Mouse (Mus musculus) midbrain, embryonic 12.5 days (tissue): Measurements from ENCODE around the gene Mrpl38. TPM values are rescaled to one million over a fixed set of nuclear protein-coding genes. Genes with fewer than 3 reads are reported as not detected.
"Not testable (repeated sequence)": the region's sequence is repeated elsewhere in the genome, so short reads cannot be mapped to it uniquely, and the experiment has no call there.

Experiments used
- ATAC-seq: fragments of 200-750 bp; cut with Nextera tagmentation; 2 replicates; pipeline ENCODE4 v1.8.0; 2017; ENCODE audit warnings: low read depth, moderate TSS enrichment, moderate library complexity; ENCODE audit not compliant: low FRiP score
- H3K27ac ChIP-seq: fragments of 300-500 bp; sonication (generic); replicated peaks from 2 replicates; pipeline ENCODE4 v1.5.1; 2016; ENCODE audit warnings: mild to moderate bottlenecking
- H3K27me3 ChIP-seq: fragments of 300-500 bp; sonication (generic); 2 replicates; pipeline ENCODE4 v1.6.1; 2016; ENCODE audit warnings: mild to moderate bottlenecking
- H3K36me3 ChIP-seq: fragments of 300-500 bp; sonication (generic); 2 replicates; pipeline ENCODE4 v1.6.1; 2016
- H3K4me1 ChIP-seq: fragments of 300-500 bp; sonication (generic); 2 replicates; pipeline ENCODE4 v1.6.1; 2016
- H3K4me2 ChIP-seq: fragments of 300-500 bp; sonication (generic); replicated peaks from 2 replicates; pipeline ENCODE4 v1.6.1; 2016; ENCODE audit warnings: mild to moderate bottlenecking, moderate library complexity
- H3K4me3 ChIP-seq: fragments of 300-500 bp; sonication (generic); 2 replicates; pipeline ENCODE4 v1.5.1; 2016; ENCODE audit warnings: mild to moderate bottlenecking
- H3K9ac ChIP-seq: fragments of 300-500 bp; sonication (generic); replicated peaks from 2 replicates; pipeline ENCODE4 v1.6.1; 2016; ENCODE audit warnings: mild to moderate bottlenecking, moderate library complexity
- H3K9me3 ChIP-seq: fragments of 300-500 bp; sonication (generic); 2 replicates; pipeline ENCODE4 v1.6.1; 2016; ENCODE audit warnings: mild to moderate bottlenecking
- WGBS: fragments of 180-500 bp; shearing (Covaris S2); methylation state at CpG from one replicate; pipeline ENCODE4 v1.1.7; 2016; 5-methylcytosine and 5-hydroxymethylcytosine counted together
- polyA plus RNA-seq: library from polyadenylated mRNA; unstranded; fragments of >200 nt; fragmentation: Nextera tagmentation; extraction: Ambion mirVana; gene quantifications from 2 replicates; pipeline ENCODE4 v1.2.1, GENCODE M21; 2016

Gene Mrpl38
- polyA plus RNA-seq, 1 experiment from 2014 or later: 82.3 TPM

DNA sequence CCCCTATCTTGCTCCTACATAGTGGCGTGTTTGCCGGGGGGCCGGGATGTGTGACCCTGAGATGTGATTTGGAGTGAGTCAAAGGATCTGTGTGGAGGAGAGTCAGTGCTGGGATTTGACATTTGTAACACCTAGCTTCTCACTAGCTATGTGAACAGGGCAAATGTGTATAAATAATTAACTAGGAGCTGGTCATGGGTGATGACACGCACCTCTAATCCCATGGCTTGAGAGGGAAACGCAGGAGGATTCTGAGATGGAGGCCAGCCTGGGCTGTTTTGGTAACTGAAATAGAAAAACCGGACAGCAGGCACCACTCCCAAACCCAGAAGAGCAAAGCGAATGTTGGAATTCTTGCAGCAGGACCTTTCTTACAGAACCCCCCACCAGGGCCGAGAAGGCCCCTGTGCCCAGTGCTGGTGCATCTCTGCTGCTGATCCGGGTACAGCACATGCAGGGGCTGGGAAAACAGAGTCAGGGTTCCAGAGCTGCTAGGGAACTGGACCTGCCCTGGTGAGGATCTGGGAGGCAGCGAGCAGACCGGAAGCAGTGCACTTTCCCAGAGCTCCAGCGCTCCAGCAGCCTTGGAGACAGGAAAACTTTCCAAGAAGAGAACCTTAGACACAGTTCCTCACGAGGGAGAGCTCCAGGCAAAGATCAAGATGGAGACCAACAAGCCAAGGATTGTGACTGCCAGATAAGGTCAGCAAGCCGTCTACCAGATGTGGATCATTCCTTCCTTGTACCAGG lies 39.8 kb downstream of the Mrpl38 start:
- H3K4me1 ChIP-seq: peaks cover 15% of the 10 kb centered on the region
- no peak overlapping the region for H3K4me3 ChIP-seq
- no peak for ATAC-seq
- H3K4me2 ChIP-seq: no peak overlapping the region
- peaks cover 1% of the 10 kb centered on the region; the same call in 1 of the 2 replicates for H3K27me3 ChIP-seq
- peaks cover 5% of the 10 kb centered on the region; the same call in 1 of the 2 replicates for H3K9me3 ChIP-seq
- H3K27ac ChIP-seq: no peak overlapping the region
- H3K36me3 ChIP-seq: no peaks in the 10 kb centered on the region
- H3K9ac ChIP-seq: no peak overlapping the region
- WGBS: 82% methylated on average over 14 of the region's 14 CpGs

- no peak for ATAC-seq
- H3K4me3 ChIP-seq: no peak overlapping the region
- no peak overlapping the region for H3K4me2 ChIP-seq
- H3K36me3 ChIP-seq: no peaks in the 10 kb centered on the region
- no peak overlapping the region for H3K9ac ChIP-seq
- H3K27me3 ChIP-seq: no peaks in the 10 kb centered on the region
- H3K27ac ChIP-seq: no peak overlapping the region
- H3K4me1 ChIP-seq: 0 out of 2 replicates have a peak, but pooled peaks cover 1% of the 10 kb centered on the region
- WGBS: 89% methylated on average over 5 of the region's 5 CpGs
- peaks cover 5% of the 10 kb centered on the region; the same call in 1 of the 2 replicates for H3K9me3 ChIP-seq
Measured at GRCm38 (mm10) chr11:116096213-116097108, 42.2 kb downstream of the Mrpl38 start.

DNA sequence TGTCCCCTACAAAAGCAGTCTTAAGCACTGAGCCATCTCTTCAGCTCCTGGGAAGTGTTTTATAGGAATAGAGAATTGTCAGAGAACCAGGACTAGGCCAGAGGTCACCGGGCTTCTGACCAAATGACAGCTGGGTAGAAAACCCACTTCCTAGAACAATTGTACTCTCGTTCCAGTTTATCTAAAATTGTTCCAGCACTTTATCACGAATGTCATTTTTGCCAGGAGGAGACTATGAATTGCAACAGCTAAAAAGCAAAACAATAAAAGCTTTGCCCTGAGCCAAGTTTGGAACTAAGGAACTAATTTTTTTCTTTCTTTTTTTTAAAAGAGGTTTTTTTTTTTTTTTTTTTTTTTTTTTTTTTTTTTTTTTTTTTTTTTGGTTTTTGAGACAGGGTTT lies 43.1 kb downstream of the Mrpl38 start:
- Histone ChIP-seq H3K9me3 (peaks cover 5% of the 10 kb centered on the region; the same call in 1 of the 2 replicates), H3K27ac (no peak overlapping the region), H3K4me1 (no peaks in the 10 kb centered on the region), H3K4me2 (no peak overlapping the region), H3K4me3 (no peak overlapping the region), H3K36me3 (no peaks in the 10 kb centered on the region), H3K27me3 (no peaks in the 10 kb centered on the region), H3K9ac (no peak overlapping the region)
- 89% methylated on average over 3 of the region's 3 CpGs for WGBS
- no peak for ATAC-seq

GRCm38 (mm10) chr11:116093771-116094565 lies 44.7 kb downstream of the Mrpl38 start:
- H3K9ac ChIP-seq: no peak overlapping the region
- H3K4me3 ChIP-seq: no peak overlapping the region
- H3K4me1 ChIP-seq: no peaks in the 10 kb centered on the region
- peaks cover 5% of the 10 kb centered on the region; the same call in 1 of the 2 replicates for H3K9me3 ChIP-seq
- ATAC-seq: no peak
- 69% methylated on average over 16 of the region's 16 CpGs for WGBS
- no peak overlapping the region for H3K27ac ChIP-seq
- no peak overlapping the region for H3K4me2 ChIP-seq
- no peaks in the 10 kb centered on the region for H3K27me3 ChIP-seq
- H3K36me3 ChIP-seq: no peaks in the 10 kb centered on the region

DNA sequence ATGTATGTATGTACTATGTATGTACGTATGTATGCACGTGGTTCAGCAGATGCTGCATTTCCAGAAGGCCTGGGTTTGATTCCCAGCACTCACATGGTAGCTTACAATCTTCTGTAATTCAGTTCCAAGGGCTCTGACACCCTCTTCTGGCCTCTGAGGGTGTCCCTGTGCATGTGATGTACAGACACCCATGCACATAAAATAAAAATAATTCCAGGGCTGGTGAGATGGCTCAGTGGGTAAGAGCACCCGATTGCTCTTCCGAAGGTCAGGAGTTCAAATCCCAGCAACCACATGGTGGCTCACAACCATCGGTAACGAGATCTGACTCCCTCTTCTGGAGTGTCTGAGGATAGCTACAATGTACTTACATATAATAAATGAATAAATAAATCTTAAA lies 45.7 kb downstream of the Mrpl38 start:
- not testable (repeated sequence) for H3K4me1 ChIP-seq, H3K27ac ChIP-seq, H3K9me3 ChIP-seq, H3K4me3 ChIP-seq, H3K9ac ChIP-seq, H3K27me3 ChIP-seq, ATAC-seq, H3K36me3 ChIP-seq, H3K4me2 ChIP-seq
- 90% methylated on average over 6 of the region's 6 CpGs for WGBS

DNA sequence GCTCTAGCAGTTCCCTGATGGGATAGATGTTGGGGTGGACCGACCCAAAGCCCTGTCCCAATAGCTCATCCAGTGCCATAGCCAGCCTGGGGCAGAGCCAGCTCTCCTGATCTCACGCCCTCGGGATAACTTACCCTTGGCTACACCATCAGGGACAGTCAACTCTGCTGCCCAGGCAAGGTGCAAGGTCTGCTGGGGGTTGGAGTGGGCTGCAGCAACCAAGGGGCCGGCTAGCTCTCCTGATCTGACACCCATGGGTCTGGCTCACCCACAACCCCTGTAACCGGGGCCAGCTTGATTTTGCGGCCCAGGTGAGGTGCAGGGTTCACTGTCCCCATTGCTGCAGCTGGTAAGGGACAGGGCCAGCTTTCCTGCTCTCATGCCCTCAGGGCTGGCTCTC lies 47.1 kb downstream of the Mrpl38 start:
- H3K27ac ChIP-seq: no peak overlapping the region
- no peak for ATAC-seq
- H3K9ac ChIP-seq: no peak overlapping the region
- H3K4me1 ChIP-seq: peaks cover 9% of the 10 kb centered on the region
- H3K9me3 ChIP-seq: peaks cover under 1% of the 10 kb centered on the region; the same call in 1 of the 2 replicates
- 88% methylated on average over 6 of the region's 6 CpGs for WGBS
- H3K4me2 ChIP-seq: no peak overlapping the region
- H3K27me3 ChIP-seq: no peaks in the 10 kb centered on the region; the same call in 1 of the 2 replicates
- no peaks in the 10 kb centered on the region for H3K36me3 ChIP-seq
- H3K4me3 ChIP-seq: no peak overlapping the region

GRCm38 (mm10) chr11:116089545-116089944 lies 49.1 kb downstream of the Mrpl38 start:
- ATAC-seq: no peak
- no peak overlapping the region for H3K27ac ChIP-seq
- H3K4me2 ChIP-seq: no peak overlapping the region
- peaks cover 21% of the 10 kb centered on the region for H3K4me1 ChIP-seq
- no peaks in the 10 kb centered on the region for H3K36me3 ChIP-seq
- no peak overlapping the region for H3K4me3 ChIP-seq
- H3K9me3 ChIP-seq: no peaks in the 10 kb centered on the region
- H3K27me3 ChIP-seq: no peaks in the 10 kb centered on the region; the same call in 1 of the 2 replicates
- WGBS: 93% methylated on average over 6 of the region's 6 CpGs
- H3K9ac ChIP-seq: no peak overlapping the region

DNA sequence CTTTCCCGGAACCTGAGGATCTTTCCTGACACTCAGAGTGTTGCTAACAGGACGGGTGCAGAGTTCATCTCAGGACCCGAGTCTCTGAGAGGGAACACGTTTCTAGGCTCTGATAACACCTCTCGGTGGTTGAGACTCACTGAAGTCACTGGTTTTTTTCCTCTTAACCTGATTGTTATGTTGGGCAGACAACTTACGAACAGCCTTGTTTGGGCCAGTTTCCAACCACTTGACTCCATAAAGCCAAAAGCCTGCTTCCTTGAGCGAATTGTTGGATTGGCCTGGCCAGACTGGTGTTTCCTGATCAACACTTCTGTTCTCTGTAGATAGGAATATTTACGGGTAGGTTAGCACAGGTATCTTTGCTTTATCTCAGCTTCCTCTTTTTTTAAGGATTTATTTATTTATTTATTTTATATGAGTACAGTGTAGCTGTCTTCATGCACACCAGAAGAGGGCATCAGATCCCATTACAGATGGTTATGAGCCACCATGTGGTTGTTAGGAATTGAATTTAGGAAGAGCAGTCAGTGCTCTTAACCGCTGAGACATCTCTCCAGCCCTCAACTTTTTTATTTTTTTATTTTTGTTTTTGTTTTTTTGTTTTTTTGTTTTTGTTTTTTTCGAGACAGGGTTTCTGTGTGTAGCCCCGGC lies 49.8 kb downstream of the Mrpl38 start:
- H3K4me2 ChIP-seq: no peak overlapping the region
- peaks cover 21% of the 10 kb centered on the region for H3K4me1 ChIP-seq
- no peak overlapping the region for H3K27ac ChIP-seq
- H3K27me3 ChIP-seq: no peaks in the 10 kb centered on the region; the same call in 1 of the 2 replicates
- no peak overlapping the region for H3K9ac ChIP-seq
- no peak overlapping the region for H3K4me3 ChIP-seq
- H3K9me3 ChIP-seq: no peaks in the 10 kb centered on the region
- peaks cover 4% of the 10 kb centered on the region; the same call in 1 of the 2 replicates for H3K36me3 ChIP-seq
- WGBS: 88% methylated on average over 11 of the region's 11 CpGs
- ATAC-seq: no peak

- 87% methylated on average over 8 of the region's 8 CpGs for WGBS
- H3K4me1 ChIP-seq: peaks cover 21% of the 10 kb centered on the region
- H3K36me3 ChIP-seq: peaks cover 10% of the 10 kb centered on the region
- peak overlapping the region; percentile 51; the same call in 1 of the 2 replicates for H3K4me2 ChIP-seq
- H3K4me3 ChIP-seq: 0 out of 2 replicates have a peak overlapping the region, but pooled peaks have one; percentile 56
- no peaks in the 10 kb centered on the region; the same call in 1 of the 2 replicates for H3K27me3 ChIP-seq
- H3K9ac ChIP-seq: peak overlapping the region; percentile 43; the same call in 1 of the 2 replicates
- H3K9me3 ChIP-seq: no peaks in the 10 kb centered on the region
- no peak overlapping the region for H3K27ac ChIP-seq
- ATAC-seq: no peak
Measured at GRCm38 (mm10) chr11:116088188-116088587, 50.5 kb downstream of the Mrpl38 start.

DNA sequence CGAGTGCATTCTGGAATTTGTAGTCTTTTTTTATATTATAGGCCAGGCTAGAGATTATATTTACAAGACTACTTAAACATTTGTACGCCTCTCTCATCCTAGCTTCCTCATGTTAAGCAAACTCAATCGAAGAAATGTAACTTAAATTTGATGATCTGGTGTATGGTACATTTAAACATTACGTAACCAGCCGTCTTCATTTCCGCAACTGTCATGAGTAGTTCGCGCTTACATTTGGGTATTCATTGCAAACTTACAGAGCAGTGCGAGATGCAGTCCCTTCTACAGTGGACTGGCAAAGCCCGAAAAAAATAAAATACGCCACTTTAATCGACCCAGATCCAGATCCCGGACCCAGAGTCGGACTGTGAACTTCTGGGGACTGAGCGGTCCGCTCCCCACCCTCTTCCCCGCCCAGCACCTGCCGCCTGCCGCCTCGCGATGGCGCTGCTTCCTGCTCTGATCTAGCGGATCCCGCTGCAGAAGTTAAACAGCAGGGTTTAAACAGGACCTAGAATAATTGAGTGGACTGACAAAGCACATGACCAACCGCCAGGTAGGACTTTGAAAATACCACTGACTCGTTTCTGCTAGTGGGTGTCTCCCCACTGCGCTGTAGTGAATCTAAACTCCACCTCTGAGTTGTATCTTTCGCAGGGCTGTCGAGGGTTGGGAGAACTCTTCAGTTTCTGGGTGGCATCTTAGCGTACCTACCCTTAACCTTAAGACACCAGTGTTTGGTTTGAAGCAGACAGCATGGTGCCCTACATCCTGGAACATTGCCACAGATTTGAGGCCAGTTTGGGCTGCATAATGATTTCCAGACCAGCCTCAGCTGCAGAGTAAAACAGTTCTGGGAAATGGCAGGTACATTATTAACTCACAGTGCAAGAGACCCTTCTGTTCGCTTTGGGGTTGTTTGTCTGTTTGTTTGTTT lies 51.2 kb downstream of the Mrpl38 start:
- WGBS: 5% methylated on average over 31 of the region's 31 CpGs
- peak; percentile 78 for ATAC-seq

More for the DNA sequence above, 51.2 kb downstream of the Mrpl38 start:
- Histone ChIP-seq H3K4me2 (peak overlapping the region; percentile 51), H3K27me3 (no peaks in the 10 kb centered on the region; the same call in 1 of the 2 replicates), H3K9me3 (no peaks in the 10 kb centered on the region), H3K4me1 (peaks cover 21% of the 10 kb centered on the region), H3K27ac (peak overlapping the region; percentile 58), H3K9ac (peak overlapping the region; percentile 43), H3K4me3 (peak overlapping the region; percentile 56), H3K36me3 (peaks cover 16% of the 10 kb centered on the region)
